Comparison of ENCODE assay signal across 8 mouse cellular contexts in the genomic region with DNA sequence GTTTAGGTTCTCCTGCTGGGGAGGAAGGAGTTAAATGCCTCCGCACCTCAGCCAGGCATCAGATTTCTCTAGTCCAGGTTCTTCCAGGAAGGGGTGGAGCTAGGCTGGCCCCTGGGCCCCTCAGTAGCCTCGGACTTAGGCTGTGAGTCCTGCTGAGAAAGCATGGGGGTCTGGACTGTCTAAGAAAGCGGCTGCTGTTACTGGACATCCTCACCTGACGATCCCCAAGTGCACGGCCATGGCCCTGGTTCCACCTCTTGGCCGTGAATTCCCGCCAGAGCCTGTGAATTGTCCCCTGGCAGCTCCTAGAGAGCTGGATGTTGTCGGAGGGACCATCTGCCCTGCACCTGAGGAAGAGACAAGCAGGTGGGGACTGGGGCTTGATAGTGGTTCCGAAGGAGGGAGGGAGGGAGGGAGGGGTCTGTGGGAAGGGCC. TPM values are rescaled to one million over a fixed set of nuclear protein-coding genes. Genes with fewer than 3 reads are reported as not detected.
A peak's percentile ranks its signal among the peaks of the same experiment; 100 is the strongest.
DNase-seq lines count a peak whose midpoint lies in the region; ATAC-seq and TF ChIP-seq lines count a peak whose summit lies in the region.

A gene (plus strand): TSS at position 87 of the 435 bp plus-strand sequence.

- H3K4me2 ChIP-seq in embryonic facial prominence, embryonic 11.5 days (ENCODE audit: low read depth, low read length) = peak within 1 kb of the TSS; percentile 54

- WGBS in embryonic facial prominence, embryonic 11.5 days = 1% methylated on average over 9 of the region's 9 CpGs
- WGBS in large intestine, adult 2 months = 17% methylated on average over 9 of the region's 9 CpGs
- WGBS in small intestine, adult 2 months = 16% methylated on average over 9 of the region's 9 CpGs

- TF ChIP-seq POLR2A in small intestine, adult 2 months (IDR thresholded peaks at IDR 0.05; ENCODE audit: low read depth, low read length) = no peak

- TF ChIP-seq CTCF in E14TG2a.4 (conservative IDR thresholded peaks at IDR 0.05; ENCODE audit: low read length) = no peak
- no peak for TF ChIP-seq CTCF in small intestine, adult 2 months (IDR thresholded peaks at IDR 0.05; ENCODE audit: extremely low read depth, insufficient read length, insufficient replicate concordance, low read depth, low read length)

- no peaks in the 10 kb centered on the region for H3K9me3 ChIP-seq in erythroblast, embryonic 14.5 days (ENCODE audit: control insufficient read depth, low read length)
- H3K9me3 ChIP-seq in E14TG2a.4 (ENCODE audit: low read length) = no peaks in the 10 kb centered on the region
- H3K9me3 ChIP-seq in embryonic facial prominence, embryonic 11.5 days (replicated peaks; ENCODE audit: control insufficient read depth, low read length) = no peaks in the 10 kb centered on the region

- H3K4me3 ChIP-seq in erythroblast, embryonic 14.5 days (replicated peaks) = peak within 1 kb of the TSS; percentile 47
- peak within 1 kb of the TSS; percentile 81 for H3K4me3 ChIP-seq in E14TG2a.4 (replicated peaks; ENCODE audit: low read length)
- H3K4me3 ChIP-seq in embryonic facial prominence, embryonic 11.5 days (ENCODE audit: low read depth, low read length) = peak within 1 kb of the TSS; percentile 49
- H3K4me3 ChIP-seq in small intestine, adult 2 months (ENCODE audit: low read depth, low read length) = peak within 1 kb of the TSS; percentile 46

- ATAC-seq in erythroblast, adult 5-6 weeks (replicated peaks; ENCODE audit: low FRiP score, poor library complexity, severe bottlenecking) = no peak
- ATAC-seq in embryonic facial prominence, embryonic 11.5 days (replicated peaks; ENCODE audit: insufficient number of reproducible peaks, low FRiP score, low TSS enrichment, low read depth) = peak; percentile 72

- peak; percentile 84 for DNase-seq in embryonic facial prominence, embryonic 11.5 days (ENCODE audit: low spot score)
- no peak for DNase-seq in large intestine, adult 2 months (ENCODE audit: low read depth, low spot score)
- DNase-seq in frontal cortex, postnatal 14 days (ENCODE audit: low spot score in 2 of 2) = no peak
- DNase-seq in right cerebral cortex, adult 2 months (ENCODE audit: low spot score in 2 of 2) = no peak

- no peaks in the 10 kb centered on the region for H3K27me3 ChIP-seq in erythroblast, embryonic 14.5 days (ENCODE audit: control insufficient read depth)
- H3K27me3 ChIP-seq in E14TG2a.4 (ENCODE audit: insufficient read depth, low read length) = no peaks in the 10 kb centered on the region
- H3K27me3 ChIP-seq in embryonic facial prominence, embryonic 11.5 days (ENCODE audit: control insufficient read depth, insufficient read depth, low read length) = no peaks in the 10 kb centered on the region
- H3K27me3 ChIP-seq in small intestine, adult 2 months (ENCODE audit: control insufficient read depth, insufficient read depth, low read length) = no peaks in the 10 kb centered on the region

- peak within 1 kb of the TSS; percentile 48 for H3K9ac ChIP-seq in embryonic facial prominence, embryonic 11.5 days (replicated peaks; ENCODE audit: low read length)

- H3K4me1 ChIP-seq in erythroblast, embryonic 14.5 days (ENCODE audit: control insufficient read depth) = peaks cover 11% of the 10 kb centered on the region
- H3K4me1 ChIP-seq in E14TG2a.4 (replicated peaks; ENCODE audit: low read depth, low read length) = peaks cover 72% of the 10 kb centered on the region
- 0 out of 2 replicates have a peak, but pooled peaks cover 2% of the 10 kb centered on the region for H3K4me1 ChIP-seq in embryonic facial prominence, embryonic 11.5 days (ENCODE audit: control insufficient read depth, insufficient read depth, low read length)
- H3K4me1 ChIP-seq in small intestine, adult 2 months (ENCODE audit: control insufficient read depth, insufficient read depth, insufficient read length, low read length) = peaks cover 5% of the 10 kb centered on the region; the same call in 1 of the 2 replicates

- peaks cover 9% of the 10 kb centered on the region; the same call in 1 of the 2 replicates for H3K36me3 ChIP-seq in erythroblast, embryonic 14.5 days (ENCODE audit: control insufficient read depth)
- peaks cover 73% of the 10 kb centered on the region for H3K36me3 ChIP-seq in E14TG2a.4 (ENCODE audit: insufficient read depth, low read length)
- H3K36me3 ChIP-seq in embryonic facial prominence, embryonic 11.5 days (replicated peaks; ENCODE audit: control insufficient read depth, insufficient read depth, low read depth, low read length) = no peaks in the 10 kb centered on the region; the same call in 1 of the 2 replicates
- peaks cover 4% of the 10 kb centered on the region; the same call in 1 of the 2 replicates for H3K36me3 ChIP-seq in small intestine, adult 2 months (ENCODE audit: control insufficient read depth, insufficient read depth, low read length)

- 0 out of 2 replicates have a peak within 1 kb of the TSS, but pooled peaks have one; percentile 15 for H3K27ac ChIP-seq in embryonic facial prominence, embryonic 11.5 days (replicated peaks; ENCODE audit: low read depth, low read length)
- H3K27ac ChIP-seq in small intestine, adult 2 months (ENCODE audit: insufficient read depth, low read depth, low read length) = no peak within 1 kb of the TSS

RNA-seq across cellular contexts. Expression of the gene that starts here (rescaled TPM):
- polyA plus RNA-seq in erythroblast, embryonic 14.5 days (2012) = 0.04 and 0.13 TPM in 2 replicates
- not detected in 2 replicates for total RNA-seq in erythroblast, adult 5-6 weeks (2015; ENCODE audit: low replicate concordance)
- not detected in 2 replicates for total RNA-seq in erythroblast, adult 5-6 weeks (2017; ENCODE audit: low replicate concordance)
- 34.5 and 44.5 TPM in 2 replicates for polyA plus RNA-seq in embryonic facial prominence, embryonic 11.5 days (2014; fragmentation: Nextera tagmentation; extraction: Ambion mirVana)
- 18.4 and 23.2 TPM in 2 replicates for polyA plus RNA-seq in large intestine, adult 2 months (2012; rRNA removed)
- polyA plus RNA-seq in small intestine, adult 2 months (2012; rRNA removed) = 13.5 and 30.5 TPM in 2 replicates

Comparison
In these comparisons a context has a peak if more than half of its experiments do, and no peak if none do; other contexts are left out.
1. RNA of the gene that starts here (polyA plus RNA-seq): 34.5 to 44.5 TPM in embryonic facial prominence, embryonic 11.5 days, 18.4 to 23.2 TPM in large intestine, adult 2 months and 13.5 to 30.5 TPM in small intestine, adult 2 months; 0.04 to 0.13 TPM in erythroblast, embryonic 14.5 days; every median in the first group is over 10 times any median in the second.
2. Peak in every context shown above with its lines, with median percentiles within 50 percentile points of each other: H3K4me3 ChIP-seq.